Mouse (Mus musculus) CH12.LX (cell line): ENCODE results near the gene Serpinf1. TPM values are rescaled to one million over a fixed set of nuclear protein-coding genes. Genes with fewer than 3 reads are reported as not detected.

Source experiments
- DNase-seq: peaks from one replicate; pipeline ENCODE4 v3.0.0-alpha.2; 2013; ENCODE audit errors: extremely low read depth
- H3K27ac ChIP-seq: 2 replicates; pipeline ENCODE4 v1.5.1; 2012; ENCODE audit warnings: low read depth, mild to moderate bottlenecking, control low read depth, moderate library complexity; ENCODE audit not compliant: insufficient read depth
- H3K27me3 ChIP-seq: replicated peaks from 2 replicates; pipeline ENCODE3; 2012; ENCODE audit warnings: inconsistent platforms
- H3K36me3 ChIP-seq, 2 experiments: replicated peaks in 1 of 2; 2 replicates each; pipeline versions ENCODE3 to v1.6.1; 2012; ENCODE audit warnings: inconsistent platforms in 1 of 2, low read length in 1 of 2, mild to moderate bottlenecking in 1 of 2, mixed read lengths in 1 of 2, moderate library complexity in 1 of 2; ENCODE audit not compliant: control insufficient read depth in 1 of 2, insufficient read depth in 1 of 2
- H3K4me1 ChIP-seq, 2 experiments: 2 replicates each; pipeline ENCODE4 v1.6.1; 2012; ENCODE audit warnings: inconsistent platforms in 1 of 2, moderate library complexity in 1 of 2; ENCODE audit not compliant: insufficient read depth in 2 of 2, control insufficient read depth in 1 of 2
- H3K4me2 ChIP-seq: 2 replicates; pipeline ENCODE4 v1.6.1; 2012; ENCODE audit warnings: low read depth, mild to moderate bottlenecking, control low read depth; ENCODE audit not compliant: poor library complexity, insufficient read depth, severe bottlenecking
- H3K4me3 ChIP-seq, 3 experiments: fragments of 150-350 bp in 1 of 3; sonication (generic) in 1 of 3; replicated peaks in 1 of 3; 2 replicates each; pipeline versions ENCODE3 to v1.5.1; 2011 to 2012; ENCODE audit warnings: low read depth in 2 of 3, low read length in 2 of 3, mild to moderate bottlenecking in 2 of 3, moderate library complexity in 2 of 3, control low read depth in 1 of 3, improper control_type of control experiment in 1 of 3, inconsistent platforms in 1 of 3, mixed read lengths in 1 of 3; ENCODE audit not compliant: poor library complexity in 1 of 3
- H3K79me2 ChIP-seq: replicated peaks from 2 replicates; pipeline ENCODE4 v1.6.1; 2012; ENCODE audit warnings: mild to moderate bottlenecking, moderate library complexity; ENCODE audit not compliant: control insufficient read depth, poor library complexity, insufficient read depth, severe bottlenecking; ENCODE audit errors: extremely low read depth
- H3K9ac ChIP-seq: 2 replicates; pipeline ENCODE4 v1.6.1; 2012; ENCODE audit warnings: low read depth, mild to moderate bottlenecking, control low read depth, moderate library complexity; ENCODE audit not compliant: insufficient read depth
- H3K9me3 ChIP-seq: replicated peaks from 2 replicates; pipeline ENCODE3; 2012; ENCODE audit warnings: low read length, inconsistent platforms, mixed read lengths
- CTCF ChIP-seq, 2 experiments: IDR thresholded peaks in 1 of 2; conservative IDR thresholded peaks in 1 of 2; 2 replicates each; pipeline ENCODE4 v1.5.1; 2011 to 2012; ENCODE audit warnings: low read depth in 2 of 2, low read length in 2 of 2, improper control_type of control experiment in 1 of 2, inconsistent platforms in 1 of 2, mild to moderate bottlenecking in 1 of 2, moderate library complexity in 1 of 2
- E2F4 ChIP-seq: IDR thresholded peaks from 2 replicates; pipeline ENCODE4 v1.6.1; 2011; ENCODE audit warnings: low read depth, low read length, improper control_type of control experiment; ENCODE audit not compliant: insufficient replicate concordance
- ETS1 ChIP-seq: conservative IDR thresholded peaks from 2 replicates; pipeline ENCODE4 v1.6.1; 2012; ENCODE audit warnings: low read depth, mild to moderate bottlenecking, inconsistent platforms, low read length, improper control_type of control experiment, moderate library complexity
- HCFC1 ChIP-seq: IDR thresholded peaks from 2 replicates; pipeline ENCODE4 v1.6.1; 2012; ENCODE audit warnings: low read depth, mild to moderate bottlenecking, inconsistent platforms, low read length, improper control_type of control experiment
- IRF4 ChIP-seq: IDR thresholded peaks from 2 replicates; pipeline ENCODE4 v1.6.1; 2014; ENCODE audit warnings: low read depth, mild to moderate bottlenecking, inconsistent platforms, low read length, improper control_type of control experiment
- KAT2A ChIP-seq: IDR thresholded peaks from 2 replicates; pipeline ENCODE4 v1.6.1; 2012; ENCODE audit warnings: low read length, improper control_type of control experiment, inconsistent platforms; ENCODE audit not compliant: insufficient replicate concordance
- MAFK ChIP-seq: IDR thresholded peaks from 2 replicates; pipeline ENCODE4 v1.6.1; 2011; ENCODE audit warnings: low read length, improper control_type of control experiment; ENCODE audit not compliant: insufficient replicate concordance
- MAZ ChIP-seq: IDR thresholded peaks from 2 replicates; pipeline ENCODE4 v1.6.1; 2012; ENCODE audit warnings: low read depth, mild to moderate bottlenecking, inconsistent platforms, low read length, improper control_type of control experiment, moderate library complexity
- MEF2A ChIP-seq: IDR thresholded peaks from 2 replicates; pipeline ENCODE4 v1.6.1; 2014; ENCODE audit warnings: low read depth, mild to moderate bottlenecking, inconsistent platforms, low read length, improper control_type of control experiment, borderline replicate concordance
- MXI1 ChIP-seq: IDR thresholded peaks from 2 replicates; pipeline ENCODE4 v1.6.1; 2011; ENCODE audit warnings: mild to moderate bottlenecking, low read depth, low read length, improper control_type of control experiment
- MYC ChIP-seq: IDR thresholded peaks from 2 replicates; pipeline ENCODE4 v1.6.1; 2011; ENCODE audit warnings: low read depth, mild to moderate bottlenecking, improper control_type of control experiment, low read length
- NELFE ChIP-seq: IDR thresholded peaks from 2 replicates; pipeline ENCODE4 v1.6.1; 2011; ENCODE audit warnings: low read depth, low read length, improper control_type of control experiment
- POLR2A ChIP-seq: IDR thresholded peaks from 2 replicates; pipeline ENCODE4 v1.6.1; 2011; ENCODE audit warnings: low read depth, mild to moderate bottlenecking, improper control_type of control experiment, low read length
- SIN3A ChIP-seq: IDR thresholded peaks from 2 replicates; pipeline ENCODE4 v1.6.1; 2012; ENCODE audit warnings: low read length, improper control_type of control experiment, inconsistent platforms
- SMC3 ChIP-seq: IDR thresholded peaks from 2 replicates; pipeline ENCODE4 v1.6.1; 2011; ENCODE audit warnings: low read depth, low read length, improper control_type of control experiment
- TBP ChIP-seq: conservative IDR thresholded peaks from 2 replicates; pipeline ENCODE4 v1.6.1; 2011; ENCODE audit warnings: low read depth, low read length, improper control_type of control experiment
- TCF12 ChIP-seq: IDR thresholded peaks from 2 replicates; pipeline ENCODE4 v1.6.1; 2014; ENCODE audit warnings: low read depth, mild to moderate bottlenecking, inconsistent platforms, low read length, improper control_type of control experiment
- USF1 ChIP-seq: IDR thresholded peaks from 2 replicates; pipeline ENCODE4 v1.6.1; 2014; ENCODE audit warnings: low read depth, mild to moderate bottlenecking, inconsistent platforms, low read length, improper control_type of control experiment
- ZC3H11A ChIP-seq: IDR thresholded peaks from 2 replicates; pipeline ENCODE4 v1.6.1; 2012; ENCODE audit warnings: low read depth, mild to moderate bottlenecking, inconsistent platforms, low read length, improper control_type of control experiment
- ZMIZ1 ChIP-seq: IDR thresholded peaks from 2 replicates; pipeline ENCODE4 v1.6.1; 2012; ENCODE audit warnings: low read depth, mild to moderate bottlenecking, inconsistent platforms, low read length, improper control_type of control experiment
- ZNF384 ChIP-seq: IDR thresholded peaks from 2 replicates; pipeline ENCODE4 v1.6.1; 2012; ENCODE audit warnings: low read depth, low read length, improper control_type of control experiment, inconsistent platforms
- dilution Hi-C: fragments of 300-500 bp; cut with MboI; formaldehyde crosslinking; loops from 2 replicates; pipeline ENCODE4 v1.14.3; 2020; ENCODE audit warnings: low sequenced_read_pairs; ENCODE audit not compliant: extremely low pct_unique_long_range_greater_than_20kb, extremely low pct_ligation_motif_present
- in situ Hi-C: fragments of 300-500 bp; cut with MboI; formaldehyde crosslinking; loops from 3 replicates; pipeline ENCODE4 v1.14.3; 2019; ENCODE audit warnings: low sequenced_read_pairs, low pct_ligation_motif_present, low pct_unique_long_range_greater_than_20kb, mixed read lengths
- polyA plus RNA-seq: library from polyadenylated mRNA; unstranded; fragments of >175 nt; gene quantifications from 2 replicates; pipeline ENCODE4 v1.2.1, GENCODE M21; 2012; ENCODE audit warnings: low read depth; ENCODE audit not compliant: insufficient read length
- total RNA-seq, 2 experiments: library from RNA; depleted of rRNA; stranded (reverse); fragments of 300-350 nt in 1 of 2; fragments of >200 nt in 1 of 2; gene quantifications; 2 replicates each; pipeline ENCODE4 v1.2.3; 2012 to 2014

Serpinf1 gene
- total and polyA plus RNA-seq, 3 experiments: 26.0 to 131 (median 56.5) TPM

GRCm38 (mm10) chr11:75462865-75463336 is 40.4 kb upstream of the Serpinf1 start:
- peak; percentile 81 for DNase-seq
- Histone ChIP-seq H3K4me3 (peak overlapping the region; percentile 72 to 92 (median 83)), H3K9me3 (peaks cover 12% of the 10 kb centered on the region), H3K79me2 (peaks cover 10% of the 10 kb centered on the region; the same call in 1 of the 2 replicates), H3K4me1 (peaks cover 17 to 66% of the 10 kb centered on the region in 2 experiments), H3K36me3 (peaks cover 20 to 30% of the 10 kb centered on the region in 2 experiments), H3K4me2 (peak overlapping the region; percentile 52), H3K9ac (peak overlapping the region; percentile 92), H3K27ac (no peak overlapping the region), H3K27me3 (no peaks in the 10 kb centered on the region)
- peak; percentile 18; the same call in 1 of the 2 replicates for TF ChIP-seq MAZ
- TF ChIP-seq MAFK: peak; percentile 76; the same call in 1 of the 2 replicates
- TF ChIP-seq SMC3: no peak
- no peak for TF ChIP-seq KAT2A
- TF ChIP-seq TBP: no peak
- peak; percentile 63; the same call in 1 of the 2 replicates for TF ChIP-seq MXI1
- no peak for TF ChIP-seq HCFC1
- TF ChIP-seq NELFE: peak; percentile 1; the same call in 1 of the 2 replicates
- TF ChIP-seq SIN3A: peak; percentile 59; the same call in 1 of the 2 replicates
- TF ChIP-seq ZC3H11A: no peak
- TF ChIP-seq ZNF384: no peak
- no peak for TF ChIP-seq E2F4
- no peak for TF ChIP-seq USF1
- no peak for TF ChIP-seq ETS1
- in situ Hi-C loops: no loop called here
- dilution Hi-C loops: no loop called here

DNA sequence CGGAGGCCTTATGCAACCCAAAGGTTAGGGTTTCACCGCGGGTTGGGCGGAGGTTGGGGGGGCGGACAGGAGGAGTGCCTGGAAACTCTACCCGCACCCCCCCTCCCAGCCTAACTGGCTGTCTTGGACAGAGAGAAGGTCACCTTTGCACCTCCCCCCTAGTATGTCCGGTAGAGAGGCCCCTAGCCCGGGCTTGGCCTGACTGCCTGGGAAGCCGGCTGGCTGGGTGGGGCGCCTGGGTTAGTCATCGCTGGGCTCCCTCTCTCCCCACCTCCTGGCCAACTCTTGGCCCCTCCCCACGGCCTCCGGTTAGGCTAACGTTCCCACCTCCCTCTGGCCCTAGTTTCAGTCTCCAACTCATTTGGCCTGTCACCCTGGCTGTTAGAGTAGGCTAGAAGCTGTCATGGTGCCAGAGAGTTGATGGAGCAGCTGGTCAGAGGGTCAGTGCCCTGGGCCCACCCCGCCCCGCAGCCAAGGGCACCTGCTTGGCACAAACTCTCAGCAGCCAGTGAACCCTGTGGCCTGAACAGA is 39.8 kb upstream of the Serpinf1 start:
- H3K27ac ChIP-seq: peak overlapping the region; percentile 55
- peaks cover 20 to 30% of the 10 kb centered on the region in 2 experiments for H3K36me3 ChIP-seq
- peak overlapping the region; percentile 72 to 92 (median 83) for H3K4me3 ChIP-seq
- no peaks in the 10 kb centered on the region for H3K27me3 ChIP-seq
- peak; percentile 33; the same call in 1 of the 2 replicates for TF ChIP-seq POLR2A
- TF ChIP-seq ZMIZ1: 0 out of 2 replicates have a peak, but pooled peaks have one; percentile 21
- peak; percentile 66; the same call in 1 of the 2 replicates for TF ChIP-seq MAZ
- no peak for TF ChIP-seq CTCF (conservative IDR thresholded peaks at IDR 0.05 in 1 of 2, IDR thresholded peaks at IDR 0.05 in 1 of 2; ENCODE audit: low read depth in 2 of 2, low read length in 2 of 2)
- TF ChIP-seq NELFE: 0 out of 2 replicates have a peak, but pooled peaks have one; percentile 9
- peak; percentile 67; the same call in 1 of the 2 replicates for TF ChIP-seq SIN3A
- no peak for TF ChIP-seq MYC
- TF ChIP-seq IRF4: 0 out of 2 replicates have a peak, but pooled peaks have one; percentile 16
- TF ChIP-seq MEF2A: 0 out of 2 replicates have a peak, but pooled peaks have one; percentile 14
- 0 out of 2 replicates have a peak, but pooled peaks have one; percentile 18 for TF ChIP-seq TCF12
- peak overlapping the region; percentile 52 for H3K4me2 ChIP-seq
- DNase-seq: peak; percentile 64
- dilution Hi-C loops (no loop called here), in situ Hi-C loops (no loop called here)
- H3K9ac ChIP-seq: peak overlapping the region; percentile 92
- peaks cover 22 to 67% of the 10 kb centered on the region in 2 experiments for H3K4me1 ChIP-seq
- peaks cover 10% of the 10 kb centered on the region; the same call in 1 of the 2 replicates for H3K79me2 ChIP-seq
- H3K9me3 ChIP-seq: peaks cover 12% of the 10 kb centered on the region
